Mouse (Mus musculus) kidney, postnatal 0 days (tissue): Measurements from ENCODE around the gene Vps33a. TPM values are rescaled to one million over a fixed set of nuclear protein-coding genes. Genes with fewer than 3 reads are reported as not detected.
"Not testable (repeated sequence)": the region's sequence is repeated elsewhere in the genome, so short reads cannot be mapped to it uniquely, and the experiment has no call there.

Experiments
- ATAC-seq: fragments of 200-750 bp; cut with Nextera tagmentation; replicated peaks from 2 replicates; pipeline ENCODE4 v1.8.0; 2017; ENCODE audit warnings: low read depth, moderate number of reproducible peaks, moderate TSS enrichment, moderate library complexity; ENCODE audit not compliant: low FRiP score
- DNase-seq: peaks from one replicate; pipeline ENCODE4 v3.0.0-alpha.2; 2016; ENCODE audit warnings: low spot score
- H3K27ac ChIP-seq: fragments of 300-500 bp; sonication (generic); 2 replicates; pipeline ENCODE4 v1.5.1; 2014; ENCODE audit warnings: mild to moderate bottlenecking
- H3K27me3 ChIP-seq: fragments of 300-500 bp; sonication (generic); 2 replicates; pipeline ENCODE4 v1.6.1; 2014; ENCODE audit warnings: low read length, mixed read lengths; ENCODE audit not compliant: insufficient read depth
- H3K36me3 ChIP-seq: fragments of 300-500 bp; sonication (generic); 2 replicates; pipeline ENCODE4 v1.6.1; 2014; ENCODE audit warnings: low read length, mixed read lengths; ENCODE audit not compliant: insufficient read depth
- H3K4me1 ChIP-seq: fragments of 300-500 bp; sonication (generic); replicated peaks from 2 replicates; pipeline ENCODE4 v1.6.1; 2014; ENCODE audit warnings: antibody characterized with exemption, low read length, mixed read lengths; ENCODE audit not compliant: insufficient read depth
- H3K4me2 ChIP-seq: fragments of 300-500 bp; sonication (generic); 2 replicates; pipeline ENCODE4 v1.6.1; 2014; ENCODE audit warnings: mild to moderate bottlenecking, low read length, moderate library complexity, mixed read lengths
- H3K4me3 ChIP-seq: fragments of 300-500 bp; sonication (generic); replicated peaks from 2 replicates; pipeline ENCODE4 v1.5.1; 2014; ENCODE audit warnings: low read depth, low read length
- H3K9ac ChIP-seq: fragments of 300-500 bp; sonication (generic); 2 replicates; pipeline ENCODE4 v1.6.1; 2014; ENCODE audit warnings: low read depth, low read length
- H3K9me3 ChIP-seq: fragments of 300-500 bp; sonication (generic); replicated peaks from 2 replicates; pipeline ENCODE4 v1.6.1; 2016; ENCODE audit warnings: low read length, inconsistent platforms, mixed read lengths
- CTCF ChIP-seq: IDR thresholded peaks from 2 replicates; pipeline ENCODE4 v1.5.1; 2016; ENCODE audit warnings: antibody characterized with exemption, low read depth, mild to moderate bottlenecking, moderate library complexity
- WGBS: fragments of 180-500 bp; shearing (Covaris S2); extraction: QIAGEN DNeasy Blood & Tissue Kit; methylation state at CpG from one replicate; pipeline ENCODE4 v1.1.7; 2014; 5-methylcytosine and 5-hydroxymethylcytosine counted together
- polyA plus RNA-seq: library from polyadenylated mRNA; unstranded; fragments of >200 nt; fragmentation: Nextera tagmentation; extraction: Ambion mirVana; gene quantifications from 2 replicates; pipeline ENCODE4 v1.2.1, GENCODE M21; 2015

Gene Vps33a
- polyA plus RNA-seq, 1 experiment from 2014 or later: 23.4 TPM

GRCm38 (mm10) chr5:123522166-123522565 lies 50.7 kb downstream of the Vps33a start:
- 83% methylated on average over 1 of the region's 1 CpGs for WGBS
- no peak overlapping the region for H3K9ac ChIP-seq

GRCm38 (mm10) chr5:123521621-123522020 lies 51.2 kb downstream of the Vps33a start:
- no peak for DNase-seq
- 0 out of 2 replicates have a peak, but pooled peaks cover 8% of the 10 kb centered on the region for H3K36me3 ChIP-seq
- H3K27me3 ChIP-seq: no peaks in the 10 kb centered on the region
- ATAC-seq: no peak
- H3K9ac ChIP-seq: no peak overlapping the region
- no peak overlapping the region for H3K4me3 ChIP-seq
- 97% methylated on average over 1 of the region's 1 CpGs for WGBS
- H3K9me3 ChIP-seq: no peaks in the 10 kb centered on the region
- no peak for TF ChIP-seq CTCF
- H3K4me2 ChIP-seq: no peak overlapping the region
- peaks cover 3% of the 10 kb centered on the region; the same call in 1 of the 2 replicates for H3K4me1 ChIP-seq
- H3K27ac ChIP-seq: no peak overlapping the region

More at GRCm38 (mm10) chr5:123522166-123522565, 50.7 kb downstream of the Vps33a start:
- no peak for TF ChIP-seq CTCF
- H3K4me1 ChIP-seq: peaks cover 3% of the 10 kb centered on the region; the same call in 1 of the 2 replicates
- ATAC-seq: no peak
- H3K27ac ChIP-seq: no peak overlapping the region
- 0 out of 2 replicates have a peak, but pooled peaks cover 8% of the 10 kb centered on the region for H3K36me3 ChIP-seq
- no peaks in the 10 kb centered on the region for H3K27me3 ChIP-seq
- H3K9me3 ChIP-seq: no peaks in the 10 kb centered on the region
- H3K4me2 ChIP-seq: no peak overlapping the region
- DNase-seq: no peak
- no peak overlapping the region for H3K4me3 ChIP-seq

GRCm38 (mm10) chr5:123520666-123521065 lies 52.2 kb downstream of the Vps33a start:
- 80% methylated on average over 9 of the region's 9 CpGs for WGBS
- Histone ChIP-seq H3K4me1 (peaks cover 3% of the 10 kb centered on the region; the same call in 1 of the 2 replicates), H3K9ac (no peak overlapping the region), H3K27ac (no peak overlapping the region), H3K36me3 (peaks cover 12% of the 10 kb centered on the region; the same call in 1 of the 2 replicates), H3K4me3 (no peak overlapping the region), H3K9me3 (no peaks in the 10 kb centered on the region), H3K4me2 (no peak overlapping the region), H3K27me3 (no peaks in the 10 kb centered on the region)
- no peak for DNase-seq
- no peak for ATAC-seq
- TF ChIP-seq CTCF: no peak

- H3K4me2 ChIP-seq: no peak overlapping the region
- no peak overlapping the region for H3K27ac ChIP-seq
- DNase-seq (no peak), ATAC-seq (no peak)
- no peak overlapping the region for H3K4me3 ChIP-seq
- WGBS: 87% methylated on average over 5 of the region's 5 CpGs
- peaks cover 17% of the 10 kb centered on the region; the same call in 1 of the 2 replicates for H3K36me3 ChIP-seq
- no peaks in the 10 kb centered on the region for H3K9me3 ChIP-seq
- H3K4me1 ChIP-seq: no peaks in the 10 kb centered on the region
- no peaks in the 10 kb centered on the region for H3K27me3 ChIP-seq
- H3K9ac ChIP-seq: no peak overlapping the region
- no peak for TF ChIP-seq CTCF
These were observed 58.0 kb downstream of the Vps33a start for GRCm38 (mm10) chr5:123514871-123515270.

- Histone ChIP-seq H3K4me1 (no peaks in the 10 kb centered on the region), H3K9ac (no peak overlapping the region), H3K36me3 (peaks cover 9% of the 10 kb centered on the region; the same call in 1 of the 2 replicates), H3K4me3 (no peak overlapping the region), H3K27me3 (no peaks in the 10 kb centered on the region), H3K27ac (no peak overlapping the region), H3K4me2 (no peak overlapping the region), H3K9me3 (no peaks in the 10 kb centered on the region)
- no peak for TF ChIP-seq CTCF
- ATAC-seq: no peak
- WGBS: 67% methylated on average over 3 of the region's 3 CpGs
- no peak for DNase-seq
These were observed 60.7 kb downstream of the Vps33a start for GRCm38 (mm10) chr5:123512102-123512501.

- ATAC-seq: not testable (repeated sequence)
- 85% methylated on average over 3 of the region's 3 CpGs for WGBS
These were observed 61.4 kb downstream of the Vps33a start for GRCm38 (mm10) chr5:123511426-123511825.

GRCm38 (mm10) chr5:123510160-123510559 lies 62.7 kb downstream of the Vps33a start, which contains the start of gene B3gnt4:
B3gnt4 (plus strand) TSS chr5:123510460.
- WGBS: 88% methylated on average over 5 of the region's 5 CpGs
- TF ChIP-seq CTCF: no peak
- ATAC-seq: no peak

More at GRCm38 (mm10) chr5:123511426-123511825, 61.4 kb downstream of the Vps33a start:
- H3K36me3 ChIP-seq, H3K27ac ChIP-seq, H3K4me3 ChIP-seq, H3K9me3 ChIP-seq, H3K4me1 ChIP-seq, DNase-seq, H3K4me2 ChIP-seq, H3K27me3 ChIP-seq, H3K9ac ChIP-seq: not testable (repeated sequence)

More at GRCm38 (mm10) chr5:123510160-123510559, 62.7 kb downstream of the Vps33a start, which contains the start of gene B3gnt4:
- DNase-seq: no peak
- H3K27me3 ChIP-seq: no peaks in the 10 kb centered on the region
- H3K36me3 ChIP-seq: 0 out of 2 replicates have a peak, but pooled peaks cover 5% of the 10 kb centered on the region
- no peak within 1 kb of the TSS for H3K9ac ChIP-seq
- no peaks in the 10 kb centered on the region for H3K4me1 ChIP-seq
- H3K4me2 ChIP-seq: no peak within 1 kb of the TSS
- no peak within 1 kb of the TSS for H3K27ac ChIP-seq
- H3K9me3 ChIP-seq: no peaks in the 10 kb centered on the region
- no peak within 1 kb of the TSS for H3K4me3 ChIP-seq
